Mouse (Mus musculus) mouse embryonic stem cell (cell line): ENCODE measurements around the gene Gm10382.
"Not testable (repeated sequence)": the region's sequence is repeated elsewhere in the genome, so short reads cannot be mapped to it uniquely, and the experiment has no call there.

Experiments
- in situ Hi-C, 2 experiments: fragments of 300-500 bp; cut with MboI; formaldehyde crosslinking; loops; 1 replicate in 1 of 2; 3 replicates in 1 of 2; pipeline ENCODE4 v1.14.3; 2019 to 2020; ENCODE audit warnings: low sequenced_read_pairs in 2 of 2, low pct_unique_long_range_greater_than_20kb in 1 of 2, mixed read lengths in 1 of 2; ENCODE audit not compliant: unreplicated experiment in 1 of 2

Gm10382 gene

GRCm38 (mm10) chr5:125364851-125365429 lies 24.2 kb upstream of the Gm10382 start:
- in situ Hi-C loops = loop anchor here in 1 of 2 experiments (10.0 kb wide), 1 partner anchor 90 kb away; no protein-coding TSS in a partner anchor

GRCm38 (mm10) chr5:125368156-125368555 lies 21.0 kb upstream of the Gm10382 start:
- in situ Hi-C loops = loop anchor here in 1 of 2 experiments (10.0 kb wide), 1 partner anchor 93 kb away; no protein-coding TSS in a partner anchor

GRCm38 (mm10) chr5:125368568-125368967 lies 20.6 kb upstream of the Gm10382 start:
- in situ Hi-C loops = loop anchor here in 1 of 2 experiments (10.0 kb wide), 1 partner anchor 94 kb away; no protein-coding TSS in a partner anchor

- in situ Hi-C loops = no loop called here
Measured at GRCm38 (mm10) chr5:125370950-125371693, 18.0 kb upstream of the Gm10382 start.

- in situ Hi-C loops = no loop called here
Measured at GRCm38 (mm10) chr5:125372027-125372426, 17.1 kb upstream of the Gm10382 start.

- in situ Hi-C loops = no loop called here
Measured at GRCm38 (mm10) chr5:125375871-125376270, 13.3 kb upstream of the Gm10382 start.

- in situ Hi-C loops = no loop called here
Measured at GRCm38 (mm10) chr5:125377214-125377613, 11.9 kb upstream of the Gm10382 start.

GRCm38 (mm10) chr5:125378919-125379318 lies 10.2 kb upstream of the Gm10382 start:
- in situ Hi-C loops = no loop called here

GRCm38 (mm10) chr5:125381954-125382672 lies 7.0 kb upstream of the Gm10382 start:
- in situ Hi-C loops = no loop called here

- in situ Hi-C loops = no loop called here
Measured at GRCm38 (mm10) chr5:125382673-125383558, 6.2 kb upstream of the Gm10382 start.

GRCm38 (mm10) chr5:125383637-125384420 lies 5.3 kb upstream of the Gm10382 start:
- in situ Hi-C loops = no loop called here

- in situ Hi-C loops = no loop called here
Measured at GRCm38 (mm10) chr5:125384512-125385214, 4.5 kb upstream of the Gm10382 start.

GRCm38 (mm10) chr5:125385215-125385940 lies 3.7 kb upstream of the Gm10382 start:
- in situ Hi-C loops = no loop called here

GRCm38 (mm10) chr5:125387295-125387694 lies 1.8 kb upstream of the Gm10382 start:
- in situ Hi-C loops = not testable (repeated sequence)

- in situ Hi-C loops = no loop called here
Measured at GRCm38 (mm10) chr5:125388358-125389092, 597 bp upstream of the Gm10382 start.
